Mouse (Mus musculus) left cerebral cortex, postnatal 10 days (tissue): ENCODE measurements at regions not wholly inside any gene's neighbourhood (a gene's known extent, or its start where the extent isn't known, plus 50 kb on each side); places are given as distances from the start of the nearest gene placed in this dataset.

Source experiments
- DNase-seq, 2 experiments: peaks; one replicate each; pipeline ENCODE4 v3.0.0; 2021 to 2022; ENCODE audit warnings: low spot score in 2 of 2, mixed read lengths in 1 of 2; ENCODE audit errors: extremely low spot score in 1 of 2
- intact Hi-C: fragments of 180-260 bp; cut with DNase I; formaldehyde crosslinking; loops from one replicate; pipeline ENCODE4 v1.15.1; 2025

DNA sequence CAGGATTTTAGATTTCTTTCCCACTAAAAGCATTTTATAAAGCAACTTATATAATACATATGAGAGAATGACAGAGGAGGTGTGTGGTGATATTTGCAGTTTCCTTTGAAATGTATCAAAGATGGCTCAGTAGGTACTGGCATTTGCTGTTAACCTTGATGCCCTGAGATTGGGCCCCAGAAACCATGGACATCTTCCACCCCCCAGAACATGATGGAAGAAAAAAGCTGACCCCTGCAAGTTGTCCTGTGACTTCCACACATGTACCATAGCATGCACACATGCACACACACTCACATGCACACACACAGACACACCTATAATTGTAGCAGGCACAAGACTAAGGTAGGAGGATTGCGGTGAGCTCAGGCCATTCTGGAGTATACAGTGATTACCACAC lies 171.4 kb downstream of the Usp46 start:
- intact Hi-C loops: no loop called here
- DNase-seq: no peak

DNA sequence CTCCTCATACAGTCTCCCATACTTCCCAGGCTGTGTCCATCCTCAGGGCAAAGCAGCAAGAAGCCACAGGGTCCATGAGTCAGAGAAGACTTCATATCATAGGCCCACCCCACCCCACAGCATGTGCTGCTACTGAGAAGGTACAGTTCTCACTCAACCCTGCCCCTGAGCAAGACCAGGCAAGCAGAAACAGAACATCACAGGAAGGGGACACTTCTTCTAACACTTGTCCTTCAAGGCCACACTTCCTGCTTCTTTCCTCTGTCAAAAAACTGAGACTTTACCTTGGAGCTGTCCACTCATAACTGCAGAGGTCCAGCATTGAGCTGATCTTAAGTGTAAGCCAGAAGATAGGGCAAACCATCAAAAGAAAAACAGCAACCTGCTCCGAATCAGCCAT lies 166.6 kb downstream of the Usp46 start:
- intact Hi-C loops: no loop called here
- DNase-seq: no peak

DNA sequence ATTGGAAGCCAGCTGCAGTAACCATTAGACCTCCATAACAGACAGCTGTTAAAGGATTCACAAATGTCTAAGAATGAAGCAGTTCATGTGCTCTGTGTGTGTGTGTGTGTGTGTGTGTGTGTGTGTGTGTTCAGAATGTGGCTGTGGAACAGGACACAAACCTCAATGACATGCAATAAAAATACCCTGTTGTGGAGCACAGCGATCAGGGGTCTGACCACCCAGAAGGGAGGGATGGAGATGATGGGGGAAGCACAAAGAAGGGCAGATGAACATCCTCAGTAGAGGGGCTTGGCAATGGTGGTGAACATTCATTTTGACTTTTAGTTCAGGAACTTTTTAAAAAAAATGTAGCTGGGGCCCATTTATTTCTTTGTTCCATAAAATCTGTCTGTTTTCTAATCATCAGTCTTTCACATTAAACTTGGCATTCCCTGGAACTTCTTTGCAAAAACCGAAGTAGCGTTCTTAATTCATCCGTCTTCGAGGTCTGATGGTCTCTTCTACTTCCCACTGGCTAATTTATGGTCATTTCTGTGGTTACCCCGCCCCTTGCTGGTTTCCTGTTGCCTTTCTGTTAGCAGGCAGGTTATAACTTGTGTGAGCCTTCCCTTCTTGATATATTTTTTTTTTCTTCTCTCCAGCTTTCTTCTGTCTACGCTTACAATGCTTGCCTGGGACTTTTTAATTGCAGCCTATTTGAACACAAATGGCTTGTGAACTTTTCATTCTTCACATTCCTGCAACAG lies 165.6 kb downstream of the Usp46 start:
- DNase-seq: no peak
- intact Hi-C loops: no loop called here

DNA sequence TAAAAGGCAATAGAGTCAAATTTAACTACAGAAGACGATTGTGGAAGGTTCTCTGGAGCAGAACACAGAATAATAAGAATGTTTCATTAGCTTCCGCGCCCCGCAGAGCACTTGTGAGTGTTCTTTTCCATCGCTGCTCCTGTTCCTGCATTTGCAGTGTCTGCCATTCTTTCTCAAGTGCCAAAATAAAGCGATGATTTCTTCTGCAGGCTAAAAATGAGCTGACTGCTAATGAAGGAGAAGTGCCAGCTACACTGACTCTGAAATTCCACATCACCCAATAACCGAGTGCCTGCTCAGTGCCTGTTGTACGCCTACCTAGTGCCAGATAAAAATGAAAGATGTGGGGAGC lies 165.0 kb downstream of the Usp46 start:
- DNase-seq: peak in 1 of 2 experiments; percentile 22

DNA sequence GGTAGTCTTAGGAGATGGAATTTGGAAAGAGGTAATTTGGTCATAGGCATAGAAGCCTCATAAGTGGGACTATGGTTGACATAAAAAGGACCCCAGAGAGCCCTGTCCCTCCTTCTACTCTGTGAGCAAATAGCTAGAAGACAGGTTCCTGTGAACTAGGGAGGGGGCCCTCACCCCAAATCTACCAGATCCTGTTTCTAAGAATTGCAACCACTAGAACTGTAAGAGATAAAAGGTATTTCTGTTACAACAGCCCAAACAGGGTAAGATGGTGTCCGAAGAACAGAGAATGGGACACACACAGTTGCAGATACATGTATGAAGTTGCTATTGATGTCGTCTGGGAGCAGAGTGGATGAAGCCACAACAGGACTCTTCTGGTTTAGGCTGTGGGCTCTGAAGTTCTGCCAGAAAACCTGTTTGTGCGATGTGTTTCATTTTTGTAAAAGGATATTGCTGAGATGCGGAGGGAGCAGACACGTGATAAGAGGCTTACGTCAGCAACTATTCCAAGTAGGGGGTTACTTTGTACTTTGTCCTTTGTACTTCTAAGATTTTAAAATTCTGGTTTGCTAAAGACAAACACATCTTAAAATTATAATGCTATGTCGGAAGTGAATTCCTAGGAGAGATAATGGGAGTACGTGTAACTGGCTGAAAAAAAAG lies 164.0 kb downstream of the Usp46 start:
- no peak for DNase-seq
- intact Hi-C loops: no loop called here

More for the DNA sequence above, 165.0 kb downstream of the Usp46 start:
- intact Hi-C loops: no loop called here

DNA sequence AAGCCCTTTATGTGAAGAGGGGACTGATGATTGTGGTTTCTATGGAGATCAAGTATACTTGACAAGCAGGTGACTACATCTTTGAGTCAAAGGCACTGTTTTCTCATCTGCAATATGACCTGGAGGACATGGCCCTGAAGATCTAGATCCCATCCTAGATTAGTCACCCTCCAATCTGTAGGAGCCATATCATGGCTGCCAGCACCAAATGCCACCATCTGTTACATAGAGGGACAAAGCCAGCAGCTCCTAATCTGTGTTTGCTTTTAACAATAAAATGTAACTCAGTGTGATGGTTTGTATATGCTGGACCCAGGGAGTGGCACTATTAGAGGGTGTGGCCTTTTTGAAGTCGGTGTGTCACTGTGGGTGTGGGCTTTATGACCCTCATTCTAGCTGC lies 156.1 kb downstream of the Usp46 start:
- intact Hi-C loops: no loop called here

DNA sequence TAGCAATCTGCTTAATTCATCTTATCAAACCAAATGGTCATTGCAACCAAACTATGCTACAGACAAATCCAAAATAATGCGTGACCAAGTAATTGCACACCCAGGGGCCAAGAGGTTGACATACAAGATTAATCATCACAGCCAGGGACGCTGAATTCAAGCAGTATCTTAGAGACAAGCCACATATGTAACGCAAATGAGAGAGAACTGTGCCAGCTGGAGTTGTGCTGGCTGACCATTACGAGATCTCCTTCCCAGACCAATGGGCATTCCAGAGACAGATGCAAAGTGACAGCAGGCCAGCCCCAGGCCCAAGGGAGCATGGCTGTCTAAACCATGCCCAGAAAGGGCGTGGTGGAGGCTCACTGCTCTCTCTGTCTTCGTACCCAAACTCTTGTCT lies 155.1 kb downstream of the Usp46 start:
- no peak for DNase-seq
- intact Hi-C loops: no loop called here

More for the DNA sequence above, 156.1 kb downstream of the Usp46 start:
- DNase-seq: no peak

DNA sequence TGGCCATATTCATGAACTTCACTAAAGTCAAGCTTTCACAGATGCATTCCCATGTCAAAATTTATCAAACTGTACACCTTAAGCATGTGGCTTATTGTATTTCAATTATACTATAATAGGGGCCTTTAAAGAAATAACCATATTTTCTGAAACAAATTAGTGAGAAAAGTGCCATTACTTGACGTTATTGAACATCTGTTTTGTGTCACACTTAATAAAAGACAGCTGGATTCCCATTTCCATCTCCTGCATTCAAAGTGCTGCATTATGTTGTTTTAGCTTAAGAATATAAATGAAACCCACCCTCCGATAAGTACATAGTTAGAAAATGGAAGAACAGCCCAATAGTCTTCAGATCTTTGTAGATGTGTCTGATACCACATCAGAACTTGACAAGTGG lies 150.2 kb downstream of the Usp46 start:
- intact Hi-C loops: no loop called here
- DNase-seq: no peak

DNA sequence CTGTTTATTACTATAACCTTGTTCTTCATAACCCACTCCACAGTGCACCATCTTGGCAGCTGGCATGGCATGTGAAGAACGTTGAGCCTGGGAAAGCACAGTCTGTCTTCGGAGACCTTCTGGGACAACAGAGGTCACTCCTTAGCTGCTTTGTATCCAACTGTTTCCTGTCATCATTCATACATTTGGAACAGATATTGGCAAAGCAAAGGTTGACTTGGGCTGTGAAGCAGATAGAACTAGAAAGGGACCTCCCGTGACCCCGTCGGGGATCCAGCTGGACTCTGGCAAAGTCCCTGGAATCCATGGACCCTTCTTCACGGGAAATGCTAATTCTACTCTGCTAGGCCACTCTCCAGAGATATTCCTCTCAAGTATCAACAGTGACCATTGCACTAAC lies 148.3 kb downstream of the Usp46 start:
- peak in 1 of 2 experiments; percentile 53 for DNase-seq
- intact Hi-C loops: no loop called here

DNA sequence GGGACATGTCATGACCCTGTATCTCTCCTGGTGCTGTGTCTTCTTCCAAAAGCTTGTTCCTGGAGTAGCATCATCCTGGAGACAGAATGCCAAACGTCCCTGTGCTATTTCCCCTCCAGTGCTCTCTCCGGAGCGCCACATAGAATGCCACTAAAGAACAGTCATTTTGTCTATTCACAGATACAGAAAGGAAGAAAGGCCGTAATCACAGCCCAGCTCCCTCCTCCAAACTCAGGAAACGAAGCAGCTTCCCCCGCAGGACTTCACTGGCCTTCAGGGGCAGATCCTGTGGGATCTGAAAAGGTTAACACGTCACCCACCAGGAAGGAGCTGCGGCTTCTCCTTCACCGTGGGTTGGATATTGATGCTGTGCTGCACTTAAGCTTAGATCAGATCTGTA lies 140.7 kb downstream of the Usp46 start:
- no peak for DNase-seq
- intact Hi-C loops: no loop called here

DNA sequence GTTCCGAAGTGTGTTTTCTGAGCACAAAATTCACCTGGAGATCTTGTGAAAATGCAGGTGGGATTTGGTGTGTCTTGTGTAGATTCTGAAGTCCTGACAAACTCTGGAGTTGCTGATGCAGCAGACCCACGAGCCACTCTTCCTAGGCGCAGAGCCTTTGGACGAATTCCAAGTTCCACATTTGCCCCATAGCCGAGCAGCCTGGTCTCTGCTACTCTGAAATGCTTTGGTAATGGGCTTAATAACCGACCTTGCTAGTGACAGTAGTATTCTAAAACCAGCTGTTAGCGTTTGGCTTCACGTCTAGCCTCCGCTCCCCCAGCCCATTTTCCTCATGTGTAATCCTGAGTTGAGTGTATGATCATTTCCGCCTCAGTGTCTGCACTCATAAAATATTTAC lies 139.5 kb downstream of the Usp46 start:
- intact Hi-C loops: no loop called here
- no peak for DNase-seq

DNA sequence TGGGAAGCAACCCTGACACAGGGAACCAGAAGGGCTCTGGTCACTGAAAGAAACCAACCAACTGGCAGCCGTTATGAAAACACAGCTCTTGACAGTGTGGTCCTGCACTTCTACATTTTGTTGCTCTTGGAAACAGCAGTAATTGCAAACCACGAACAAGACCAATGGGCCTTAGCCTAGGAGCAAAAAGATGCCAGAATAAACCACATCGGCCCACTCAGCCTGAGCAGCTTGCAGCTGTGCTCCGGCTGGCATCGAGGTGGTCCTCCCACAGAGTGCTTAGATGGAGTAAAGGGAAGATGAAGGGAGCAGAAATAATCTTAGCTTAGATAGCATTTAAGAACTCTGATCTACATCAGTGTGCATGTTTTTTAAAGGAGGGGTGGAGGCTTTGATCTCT lies 138.0 kb downstream of the Usp46 start:
- intact Hi-C loops: no loop called here
- DNase-seq: peak in 1 of 2 experiments; percentile 18

DNA sequence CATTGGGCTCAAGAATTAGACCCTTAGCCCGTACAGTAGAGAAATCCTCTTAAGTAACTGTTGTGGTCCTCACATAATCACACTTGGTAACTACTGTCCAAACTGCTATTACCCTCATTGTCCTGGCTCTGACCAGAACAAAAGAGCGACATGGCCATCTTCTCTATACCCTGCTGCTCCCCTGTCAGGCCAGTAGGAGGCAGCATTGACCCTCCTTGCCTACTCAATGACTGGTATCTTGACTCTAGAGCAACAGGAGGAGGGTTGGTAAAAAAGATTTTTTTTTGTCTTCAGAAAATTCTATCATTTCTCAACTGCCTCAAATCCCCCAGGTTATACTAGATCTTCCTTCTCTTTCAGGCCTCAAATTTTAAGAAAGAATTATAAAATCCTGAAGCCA lies 130.4 kb downstream of the Usp46 start:
- no peak for DNase-seq
- intact Hi-C loops: no loop called here

DNA sequence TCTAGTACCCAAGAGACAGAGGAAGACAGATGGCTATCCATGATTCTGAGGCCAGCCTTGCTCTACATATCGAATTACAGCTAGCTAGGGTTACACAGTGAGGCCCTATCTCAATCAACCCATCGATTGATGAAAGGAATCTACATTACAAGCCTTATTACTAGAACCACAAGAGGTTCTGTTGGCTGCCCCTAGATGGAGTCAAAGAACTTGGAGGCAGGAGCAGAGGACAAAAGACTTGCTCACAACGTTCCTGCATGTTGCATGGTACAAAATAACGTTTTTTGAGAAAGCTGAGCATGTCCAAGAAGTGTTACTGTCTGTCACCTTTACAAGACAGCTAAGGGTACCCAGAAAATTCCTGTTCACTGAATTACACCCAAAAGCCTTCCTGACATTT lies 129.8 kb downstream of the Usp46 start:
- intact Hi-C loops: no loop called here
- no peak for DNase-seq

DNA sequence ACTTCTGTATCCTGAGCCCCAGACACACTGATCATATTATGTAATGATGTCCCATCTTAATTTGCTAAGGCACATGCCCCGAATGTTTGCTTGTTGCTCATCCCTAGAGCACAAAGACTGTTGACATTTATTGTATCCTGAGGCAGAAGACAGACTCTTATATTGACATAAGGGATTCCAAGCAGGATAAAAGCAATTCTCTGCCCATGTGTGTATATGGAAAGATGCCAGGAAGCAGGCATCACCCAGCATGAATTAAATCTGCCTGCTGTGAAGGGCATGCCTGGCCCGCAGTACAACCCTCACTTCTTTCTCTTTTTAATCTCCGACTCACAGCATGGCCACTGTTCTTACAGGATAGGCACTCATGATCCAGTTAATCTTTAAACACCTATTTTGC lies 125.3 kb downstream of the Usp46 start:
- no peak for DNase-seq
- intact Hi-C loops: loop anchor here (10.0 kb wide), 1 partner anchor 332 kb away; no protein-coding TSS in a partner anchor

DNA sequence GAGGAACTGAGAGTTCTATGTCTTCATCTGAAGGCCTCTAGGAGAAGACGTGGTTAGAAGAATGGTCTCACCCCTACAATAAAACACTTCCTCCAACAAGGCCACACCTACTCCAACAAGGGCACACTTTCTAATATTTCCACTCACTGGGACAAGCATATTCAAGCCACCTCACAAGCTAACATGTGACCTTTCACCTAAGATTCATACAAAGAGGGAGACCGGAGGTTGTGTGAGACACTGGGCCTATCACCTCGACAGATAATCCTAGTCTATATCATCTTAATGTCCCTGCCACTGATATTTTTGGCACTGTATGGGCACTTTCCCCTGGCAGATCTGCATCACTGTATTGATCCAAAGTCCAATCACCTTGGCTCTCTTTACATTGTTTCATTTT lies 122.6 kb downstream of the Usp46 start:
- intact Hi-C loops: loop anchor here (10.0 kb wide), 1 partner anchor 329 kb away; no protein-coding TSS in a partner anchor
- no peak for DNase-seq

DNA sequence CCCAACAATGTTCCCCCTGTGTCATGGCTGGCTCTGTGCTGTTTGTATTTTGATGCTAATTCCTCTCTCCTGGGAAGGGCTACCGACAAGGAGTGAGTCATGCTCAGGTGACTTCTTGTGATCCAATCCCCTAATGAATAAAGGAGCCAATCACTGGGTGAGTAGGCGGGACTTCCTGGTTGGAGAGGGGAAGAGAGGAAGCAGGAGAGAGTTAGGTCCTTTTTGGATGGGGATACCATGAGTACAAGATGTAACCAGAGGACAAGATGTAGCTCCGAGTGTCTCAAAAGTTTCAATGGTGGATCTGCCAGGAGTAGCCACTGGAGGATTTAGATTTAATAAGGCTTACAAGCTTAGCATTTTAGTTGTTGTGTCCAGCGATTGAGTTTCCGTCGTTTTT lies 122.1 kb downstream of the Usp46 start:
- intact Hi-C loops: loop anchor here (10.0 kb wide), 1 partner anchor 329 kb away; no protein-coding TSS in a partner anchor
- DNase-seq: no peak

DNA sequence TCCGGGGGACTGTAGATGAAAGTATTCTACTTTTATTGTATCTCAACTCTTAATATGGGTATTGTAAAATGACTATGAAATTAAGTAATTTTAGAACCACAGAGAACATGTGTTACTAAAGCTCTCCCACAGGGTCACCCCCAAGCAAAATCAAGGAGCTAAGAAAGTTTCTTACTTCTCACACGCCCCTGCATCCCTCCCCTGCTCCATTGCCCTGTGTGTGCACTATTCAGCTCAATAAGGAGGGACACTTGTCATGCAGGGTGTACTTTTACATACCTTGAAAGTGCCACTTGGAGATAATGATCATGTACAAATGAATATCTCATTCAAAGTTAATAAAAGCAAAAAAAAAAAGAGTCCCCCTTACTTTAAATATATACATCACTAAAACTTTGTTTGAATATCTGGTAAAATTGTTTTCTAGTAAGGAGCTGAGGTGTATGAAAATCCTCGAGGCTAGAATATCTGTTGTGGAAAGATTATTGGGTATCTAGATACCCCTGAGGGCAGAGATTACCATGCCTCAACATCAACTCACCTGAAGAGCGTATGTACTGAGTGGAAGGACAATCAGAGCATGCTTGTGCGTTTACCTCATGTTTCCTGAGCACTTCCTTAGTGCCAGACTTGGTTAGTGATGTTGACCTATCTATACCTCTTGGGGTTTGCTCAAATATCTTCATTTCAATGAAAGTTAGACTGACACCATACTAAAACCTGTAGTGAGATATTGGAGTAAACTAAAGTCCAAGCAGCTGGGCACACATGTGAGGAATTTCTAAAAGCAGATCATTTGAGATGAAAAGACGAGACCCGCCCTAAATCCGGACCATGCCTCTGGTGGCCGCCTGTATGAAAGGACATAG lies 120.0 kb downstream of the Usp46 start:
- no peak for DNase-seq
- intact Hi-C loops: loop anchor here (10.0 kb wide), 1 partner anchor 327 kb away; no protein-coding TSS in a partner anchor
